Mouse (Mus musculus) neural tube, embryonic 14.5 days (tissue): Measurements from ENCODE around the gene Anpep. TPM values are rescaled to one million over a fixed set of nuclear protein-coding genes. Genes with fewer than 3 reads are reported as not detected.
A peak's percentile ranks its signal among the peaks of the same experiment; 100 is the strongest.

ENCODE experiments used
- ATAC-seq: fragments of 200-750 bp; cut with Nextera tagmentation; 2 replicates; pipeline ENCODE4 v1.8.0; 2017; ENCODE audit warnings: low read depth, mild to moderate bottlenecking, moderate TSS enrichment, moderate library complexity
- H3K27ac ChIP-seq: fragments of 300-500 bp; sonication (generic); 2 replicates; pipeline ENCODE4 v1.5.1; 2014; ENCODE audit warnings: low read depth, mild to moderate bottlenecking, control low read depth, low read length, moderate library complexity, mixed read lengths
- H3K27me3 ChIP-seq: fragments of 300-500 bp; sonication (generic); 2 replicates; pipeline ENCODE4 v1.6.1; 2014; ENCODE audit warnings: low read length; ENCODE audit not compliant: control insufficient read depth, insufficient read depth
- H3K36me3 ChIP-seq: fragments of 300-500 bp; sonication (generic); 2 replicates; pipeline ENCODE4 v1.6.1; 2014; ENCODE audit warnings: low read length, mixed read lengths; ENCODE audit not compliant: control insufficient read depth, insufficient read depth
- H3K4me1 ChIP-seq: fragments of 300-500 bp; sonication (generic); 2 replicates; pipeline ENCODE4 v1.6.1; 2014; ENCODE audit warnings: low read length; ENCODE audit not compliant: control insufficient read depth, insufficient read depth
- H3K4me2 ChIP-seq: fragments of 300-500 bp; sonication (generic); 2 replicates; pipeline ENCODE4 v1.6.1; 2014; ENCODE audit warnings: mild to moderate bottlenecking, low read depth, low read length, control low read depth
- H3K4me3 ChIP-seq: fragments of 300-500 bp; sonication (generic); 2 replicates; pipeline ENCODE4 v1.5.1; 2014; ENCODE audit warnings: low read depth, low read length, control low read depth, mixed read lengths
- H3K9ac ChIP-seq: fragments of 300-500 bp; sonication (generic); replicated peaks from 2 replicates; pipeline ENCODE4 v1.6.1; 2014; ENCODE audit warnings: low read depth, mild to moderate bottlenecking, control low read depth, low read length, mixed read lengths
- H3K9me3 ChIP-seq: fragments of 300-500 bp; sonication (generic); 2 replicates; pipeline ENCODE4 v1.6.1; 2016; ENCODE audit warnings: low read length; ENCODE audit not compliant: control insufficient read depth
- WGBS: fragments of 180-500 bp; shearing (Covaris S2); extraction: QIAGEN DNeasy Blood & Tissue Kit; methylation state at CpG from one replicate; pipeline ENCODE4 v1.1.7; 2014; 5-methylcytosine and 5-hydroxymethylcytosine counted together
- polyA plus RNA-seq: library from polyadenylated mRNA; unstranded; fragments of >200 nt; fragmentation: Nextera tagmentation; extraction: Ambion mirVana; gene quantifications from 2 replicates; pipeline ENCODE4 v1.2.1, GENCODE M21; 2014

Gene Anpep
- polyA plus RNA-seq, 1 experiment from 2014 or later = 0.95 TPM

DNA sequence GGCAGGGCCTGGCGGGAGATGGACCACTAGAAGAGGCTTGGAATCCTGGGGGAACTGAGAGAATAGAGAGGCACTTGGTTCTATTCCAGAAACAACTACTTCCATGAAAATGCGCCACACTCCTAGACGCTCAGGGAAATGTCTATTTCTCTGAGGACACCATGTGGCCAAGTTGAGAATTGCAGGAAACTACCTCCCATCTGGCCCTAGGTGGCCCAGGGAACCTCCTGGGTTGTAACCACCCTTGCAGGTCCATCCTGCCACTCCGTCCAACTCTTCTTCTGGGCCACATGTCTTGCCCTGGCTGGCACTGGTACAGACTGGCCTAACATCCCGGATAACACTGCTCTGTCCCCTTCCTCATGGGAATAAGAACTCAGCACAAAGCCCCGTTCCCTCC lies 74.6 kb downstream of the Anpep start:
- H3K36me3 ChIP-seq = no peaks in the 10 kb centered on the region
- H3K4me3 ChIP-seq = no peak overlapping the region
- 0 out of 2 replicates have a peak, but pooled peaks cover under 1% of the 10 kb centered on the region for H3K27me3 ChIP-seq
- no peaks in the 10 kb centered on the region for H3K4me1 ChIP-seq
- H3K27ac ChIP-seq = no peak overlapping the region
- ATAC-seq = peak; percentile 46; the same call in 1 of the 2 replicates
- no peak overlapping the region for H3K4me2 ChIP-seq
- no peak overlapping the region for H3K9ac ChIP-seq
- WGBS = 24% methylated on average over 6 of the region's 6 CpGs
- no peaks in the 10 kb centered on the region for H3K9me3 ChIP-seq

DNA sequence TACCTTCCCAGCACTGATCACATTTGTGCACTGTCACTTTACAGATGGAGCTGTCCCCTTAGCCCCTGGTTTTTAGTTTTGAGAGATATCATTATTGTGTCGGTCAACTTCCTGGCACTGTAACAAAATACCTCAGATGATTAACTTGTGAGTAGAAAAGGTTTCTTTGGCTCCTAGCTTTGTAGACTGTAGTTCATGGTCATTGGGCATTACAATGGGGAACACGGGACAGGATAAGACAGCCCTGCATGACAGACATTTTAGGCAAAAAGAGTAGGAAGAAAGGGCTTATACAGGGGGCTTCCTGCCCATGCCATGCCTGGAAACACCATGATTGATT lies 78.4 kb downstream of the Anpep start:
- no peak for ATAC-seq
- no peaks in the 10 kb centered on the region for H3K4me1 ChIP-seq
- no peaks in the 10 kb centered on the region for H3K27me3 ChIP-seq
- H3K4me2 ChIP-seq = no peak overlapping the region
- no peaks in the 10 kb centered on the region for H3K36me3 ChIP-seq
- H3K9ac ChIP-seq = no peak overlapping the region
- 85% methylated on average over 2 of the region's 2 CpGs for WGBS
- H3K9me3 ChIP-seq = no peaks in the 10 kb centered on the region
- H3K27ac ChIP-seq = no peak overlapping the region
- no peak overlapping the region for H3K4me3 ChIP-seq

DNA sequence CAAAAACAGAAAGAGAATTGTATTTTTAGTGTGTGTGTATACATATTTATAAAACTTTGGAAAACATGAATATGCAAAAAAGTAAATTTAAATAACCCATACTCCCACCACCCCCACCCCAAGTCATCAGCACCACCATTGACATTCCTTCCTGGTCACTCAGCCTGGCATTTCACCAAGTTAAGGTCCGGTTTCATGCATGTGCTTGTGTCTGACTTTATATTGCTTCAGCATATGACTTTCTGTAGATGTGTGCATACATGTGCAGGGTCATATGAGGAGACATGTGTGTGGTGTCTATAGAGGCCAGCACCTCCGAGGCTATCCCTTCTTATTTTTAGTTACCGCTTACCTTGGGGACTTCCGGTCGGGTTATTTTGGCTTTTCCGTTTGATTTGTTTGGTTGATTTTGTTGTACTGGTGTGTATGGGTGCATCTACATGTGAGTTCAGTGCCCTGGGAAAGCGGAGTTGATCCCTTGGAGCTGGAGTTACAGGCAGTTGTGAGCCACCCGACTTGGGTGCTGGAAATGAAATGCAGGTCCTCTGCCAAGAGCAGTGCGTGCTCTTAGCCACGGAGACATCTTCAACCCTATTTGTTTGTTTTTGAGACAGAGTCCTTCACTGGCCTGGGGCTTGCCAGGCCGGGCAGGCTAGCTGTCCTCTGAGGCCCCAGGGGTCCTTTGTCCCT lies 78.9 kb downstream of the Anpep start:
- H3K4me1 ChIP-seq = no peaks in the 10 kb centered on the region
- no peaks in the 10 kb centered on the region for H3K27me3 ChIP-seq
- H3K9ac ChIP-seq = no peak overlapping the region
- H3K4me3 ChIP-seq = no peak overlapping the region
- H3K4me2 ChIP-seq = no peak overlapping the region
- no peak for ATAC-seq
- no peaks in the 10 kb centered on the region for H3K9me3 ChIP-seq
- WGBS = 85% methylated on average over 11 of the region's 11 CpGs
- no peak overlapping the region for H3K27ac ChIP-seq
- H3K36me3 ChIP-seq = no peaks in the 10 kb centered on the region

DNA sequence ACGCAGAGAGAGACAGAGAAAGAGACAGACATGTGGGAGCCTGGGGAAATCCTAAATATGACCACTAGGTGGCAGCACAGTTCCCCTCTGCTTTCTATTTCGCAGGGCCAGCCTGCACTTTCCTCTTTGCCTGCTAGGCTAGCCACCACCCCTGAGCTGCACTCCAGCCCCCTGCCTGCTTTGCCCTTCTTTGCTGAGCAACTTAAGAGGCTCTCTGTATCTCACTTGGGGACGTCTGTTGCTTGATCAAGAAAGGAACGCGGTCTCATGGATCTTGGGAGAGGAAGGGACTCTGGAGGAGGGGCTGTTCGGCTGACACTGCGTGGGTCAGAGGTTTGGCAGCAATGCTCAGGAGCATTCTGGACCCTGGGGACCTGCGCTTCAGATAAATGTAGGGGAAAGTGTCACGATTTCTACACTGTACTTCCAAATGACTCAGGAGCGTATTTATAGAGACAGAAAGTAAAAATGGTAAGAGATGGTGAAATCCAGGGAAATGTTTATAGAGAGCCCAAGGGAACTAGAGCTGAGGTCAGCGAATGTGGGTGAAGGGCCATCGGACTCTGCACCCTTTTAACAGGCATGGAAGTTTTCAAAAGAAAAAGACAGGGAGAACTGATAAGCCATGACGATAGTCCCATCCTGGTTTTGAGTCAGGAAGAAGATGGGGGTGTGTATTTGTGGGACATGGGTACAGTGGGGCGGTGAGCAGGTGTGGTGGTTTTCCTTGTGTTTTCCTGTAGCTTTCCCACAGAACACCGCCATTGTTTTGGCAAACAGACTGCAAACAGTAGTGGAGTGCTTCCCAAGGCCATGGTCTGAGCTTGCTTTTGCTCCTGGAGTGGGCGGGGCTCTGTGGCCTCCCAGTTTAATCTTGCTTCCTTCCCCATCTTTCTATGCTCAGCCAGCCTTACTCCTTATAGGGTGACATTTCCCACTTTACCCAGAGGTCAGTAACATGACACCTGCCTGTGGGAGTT lies 79.9 kb downstream of the Anpep start:
- no peak overlapping the region for H3K4me3 ChIP-seq
- H3K9me3 ChIP-seq = no peaks in the 10 kb centered on the region
- H3K27ac ChIP-seq = no peak overlapping the region
- H3K4me1 ChIP-seq = no peaks in the 10 kb centered on the region
- H3K27me3 ChIP-seq = no peaks in the 10 kb centered on the region
- H3K36me3 ChIP-seq = no peaks in the 10 kb centered on the region
- H3K9ac ChIP-seq = no peak overlapping the region
- peak overlapping the region; percentile 35; the same call in 1 of the 2 replicates for H3K4me2 ChIP-seq
- peak; percentile 61; the same call in 1 of the 2 replicates for ATAC-seq
- WGBS = 26% methylated on average over 16 of the region's 16 CpGs

Other genes starting within 250 kb of the Anpep start
- 3.9 and 4.0 TPM in 2 replicates for gene Rhcg, start 243.4 kb downstream of the Anpep start, polyA plus RNA-seq
- 0.98 and 1.4 TPM in 2 replicates for gene Ticrr, start 200.9 kb downstream of the Anpep start, polyA plus RNA-seq
- 1.3 and 2.3 TPM in 2 replicates for gene Kif7, start 145.3 kb downstream of the Anpep start, polyA plus RNA-seq
- 0.17 TPM in 1 of 2 replicates, not detected in the other for gene Plin1, start 128.2 kb downstream of the Anpep start, polyA plus RNA-seq
- gene Pex11a, start 117.9 kb downstream of the Anpep start, polyA plus RNA-seq = 13.4 and 16.2 TPM in 2 replicates
- 0.08 and 0.12 TPM in 2 replicates for gene Wdr93, start 117.9 kb downstream of the Anpep start, polyA plus RNA-seq
- gene Mesp1, start 67.3 kb downstream of the Anpep start, polyA plus RNA-seq = not detected in 2 replicates
- gene Mesp2, start 50.3 kb downstream of the Anpep start, polyA plus RNA-seq = 0.71 and 1.2 TPM in 2 replicates
- 42.0 and 48.8 TPM in 2 replicates for gene Ap3s2, start 59.6 kb upstream of the Anpep start, polyA plus RNA-seq
- gene Arpin, start 74.3 kb upstream of the Anpep start, polyA plus RNA-seq = 18.9 and 20.1 TPM in 2 replicates
- gene Zfp710, start 163.8 kb upstream of the Anpep start, polyA plus RNA-seq = 14.0 and 14.1 TPM in 2 replicates